Mouse (Mus musculus) activated CD4-positive, CD25-positive, alpha-beta regulatory T cell, adult 4 months (primary cell): ENCODE results near the gene Dzank1. TPM values are rescaled to one million over a fixed set of nuclear protein-coding genes. Genes with fewer than 3 reads are reported as not detected.

Experiments
- ATAC-seq: one replicate; pipeline ENCODE4 v1.8.0; 2017
- polyA plus RNA-seq, 2 experiments: library from polyadenylated mRNA; unstranded; fragments of 100-300 nt; shearing (Covaris generic); gene quantifications; one replicate each; pipeline ENCODE4 v1.2.1; 2017

Gene Dzank1
- polyA plus RNA-seq, 2 experiments from 2014 or later = 0.56 TPM; not detected in 1

DNA sequence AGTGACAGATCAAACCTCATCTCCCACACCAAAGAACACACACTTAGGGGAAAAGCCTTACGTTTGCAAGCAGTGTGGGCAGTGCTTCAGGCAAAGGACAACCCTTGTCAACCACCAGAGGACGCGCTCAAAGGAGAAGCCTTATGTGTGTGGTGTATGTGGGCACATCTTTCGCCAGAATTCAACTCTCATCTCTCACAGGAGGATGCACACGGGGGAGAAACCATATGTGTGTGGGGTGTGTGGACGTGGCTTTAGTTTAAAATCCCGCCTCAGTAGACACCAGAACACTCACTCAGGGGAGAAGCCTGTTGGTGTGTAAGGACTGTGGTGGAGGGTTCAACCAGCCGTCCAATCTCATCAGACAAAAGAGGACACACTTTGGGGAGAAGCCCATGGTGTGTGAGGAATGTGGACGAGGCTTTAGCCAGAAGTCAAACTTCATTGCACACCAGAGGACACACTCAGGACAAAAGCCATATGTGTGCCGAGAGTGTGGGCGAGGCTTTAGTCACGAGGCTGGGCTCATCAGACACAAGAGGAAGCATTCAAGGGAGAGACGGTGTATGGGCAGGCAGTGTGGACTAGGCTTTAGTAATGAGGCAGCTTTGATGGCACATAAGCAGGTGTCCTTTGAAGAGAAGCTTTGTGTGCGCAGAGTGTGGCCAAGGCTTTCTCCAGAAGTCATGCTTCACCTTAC, 61.2 kb downstream of the Dzank1 start:
- ATAC-seq = no peak

DNA sequence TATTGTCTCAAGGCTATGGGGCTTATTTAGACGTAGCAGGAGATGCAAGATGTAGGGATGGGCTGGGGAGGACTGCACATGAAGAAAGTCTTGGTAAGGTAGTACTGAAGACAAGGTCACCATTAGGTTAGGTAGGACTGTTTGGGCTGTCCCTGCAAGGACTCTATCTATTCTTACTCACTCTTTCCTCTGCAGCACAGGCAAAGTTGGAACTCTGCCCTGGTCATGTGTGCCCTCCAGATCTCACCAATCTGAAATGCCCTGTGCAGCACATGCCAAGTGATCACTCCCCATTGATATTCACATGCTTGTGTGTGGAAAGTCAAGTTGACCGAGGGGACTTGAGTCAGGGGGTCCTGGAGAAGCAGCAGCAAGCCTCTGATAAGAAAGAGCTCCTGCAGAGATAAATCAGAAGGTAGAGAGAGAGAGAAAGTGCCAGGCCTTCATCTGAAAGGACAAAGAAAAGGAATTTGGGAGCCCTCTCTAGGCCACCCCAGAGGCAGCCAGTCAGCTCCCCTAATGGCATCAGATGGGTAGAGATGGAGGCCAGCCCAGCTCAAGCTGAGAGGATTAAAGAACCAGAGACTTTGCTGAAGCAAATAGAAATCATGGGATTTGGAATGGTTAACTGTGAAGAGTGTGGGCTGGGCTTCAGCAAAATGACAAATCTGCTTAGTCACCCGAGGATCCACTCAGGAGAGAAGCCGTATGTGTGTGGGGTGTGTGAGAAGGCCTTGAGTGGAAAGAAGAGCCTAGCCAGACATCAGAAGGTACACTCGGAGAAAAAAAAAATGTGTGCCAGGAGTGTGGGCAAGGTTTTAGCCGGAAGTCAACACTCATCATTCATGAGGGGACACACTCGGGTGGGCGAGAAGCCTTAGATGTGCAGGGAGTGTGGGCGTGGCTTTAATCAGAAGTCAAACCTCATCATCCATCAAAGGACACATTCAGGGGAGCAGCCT, 62.1 kb downstream of the Dzank1 start:
- ATAC-seq = no peak

DNA sequence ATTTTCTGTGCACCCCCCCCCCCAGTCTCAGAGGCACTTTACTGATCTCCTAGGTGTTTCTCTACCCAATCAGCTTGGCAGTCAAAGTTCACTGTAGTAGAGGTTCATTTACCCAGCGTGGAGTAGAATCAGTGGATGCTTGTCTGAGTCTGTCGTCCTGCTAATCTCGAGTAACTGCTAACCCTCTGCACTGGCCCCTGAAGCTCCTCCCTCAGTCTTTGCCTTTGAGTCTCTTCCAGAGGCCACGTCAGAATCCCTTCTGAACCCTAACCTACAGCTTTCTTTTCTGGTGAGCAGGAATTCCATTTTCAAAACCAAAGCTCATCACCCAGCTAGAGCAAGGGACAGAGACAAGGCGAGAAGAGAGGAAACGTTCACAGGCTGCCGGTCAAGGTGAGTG, 63.0 kb downstream of the Dzank1 start:
- ATAC-seq = no peak

DNA sequence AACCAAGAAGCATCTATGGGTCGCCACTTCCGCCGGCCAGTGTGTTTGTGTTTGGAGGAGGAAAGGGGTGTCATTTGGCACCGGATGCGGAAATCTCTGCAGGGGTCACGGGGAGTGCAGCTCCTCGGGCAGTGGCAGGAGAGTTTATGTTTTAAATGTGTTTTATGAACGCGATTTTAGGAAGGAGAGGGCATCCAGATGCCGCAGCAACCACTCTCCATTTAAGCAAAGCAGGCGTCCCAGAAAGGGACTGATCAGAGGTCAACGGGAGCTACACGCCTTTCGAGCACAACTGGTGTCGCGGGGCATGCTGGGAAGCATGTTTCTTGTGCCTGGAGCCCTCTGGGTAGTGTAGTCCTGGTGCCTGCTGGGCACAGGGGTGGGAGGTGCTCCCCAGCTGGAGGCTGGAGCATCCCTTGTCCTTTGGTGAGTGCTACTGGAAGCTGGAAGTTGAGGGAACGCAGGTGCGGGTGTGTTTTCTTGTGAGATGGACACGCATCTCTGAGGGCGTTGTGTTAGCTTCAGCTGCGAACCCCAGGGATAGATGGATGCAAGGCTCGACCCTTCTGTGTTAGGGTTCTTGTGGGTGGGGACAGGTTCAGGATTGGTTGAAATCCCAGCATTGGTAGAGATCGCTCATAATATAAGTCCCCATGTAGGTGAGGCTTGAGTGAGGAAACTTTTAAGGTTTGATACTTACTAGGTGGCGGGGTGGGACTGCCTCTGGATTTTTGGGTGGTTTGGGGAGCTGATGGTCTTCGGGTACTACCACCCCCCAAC, 68.0 kb downstream of the Dzank1 start:
- ATAC-seq = peak; percentile 84

DNA sequence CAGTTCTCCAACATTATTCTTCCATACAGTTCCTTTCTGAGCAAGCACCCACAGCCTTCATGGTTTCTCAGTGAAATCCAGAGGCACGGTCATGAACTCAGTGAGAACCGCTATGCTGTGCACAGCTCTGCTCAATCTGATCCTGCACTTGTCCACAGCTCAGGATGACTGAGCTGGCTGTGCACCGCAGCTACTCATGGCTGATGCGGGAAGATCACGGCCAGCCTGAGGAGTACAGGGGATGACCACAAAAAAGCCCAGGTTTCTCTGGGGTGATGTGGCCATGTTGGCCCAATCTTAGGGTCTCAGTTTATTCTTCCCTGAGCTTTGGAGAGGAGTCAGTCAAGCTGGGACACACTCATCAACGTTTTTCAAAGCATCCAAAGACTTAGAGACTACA, 68.9 kb downstream of the Dzank1 start:
- no peak for ATAC-seq

DNA sequence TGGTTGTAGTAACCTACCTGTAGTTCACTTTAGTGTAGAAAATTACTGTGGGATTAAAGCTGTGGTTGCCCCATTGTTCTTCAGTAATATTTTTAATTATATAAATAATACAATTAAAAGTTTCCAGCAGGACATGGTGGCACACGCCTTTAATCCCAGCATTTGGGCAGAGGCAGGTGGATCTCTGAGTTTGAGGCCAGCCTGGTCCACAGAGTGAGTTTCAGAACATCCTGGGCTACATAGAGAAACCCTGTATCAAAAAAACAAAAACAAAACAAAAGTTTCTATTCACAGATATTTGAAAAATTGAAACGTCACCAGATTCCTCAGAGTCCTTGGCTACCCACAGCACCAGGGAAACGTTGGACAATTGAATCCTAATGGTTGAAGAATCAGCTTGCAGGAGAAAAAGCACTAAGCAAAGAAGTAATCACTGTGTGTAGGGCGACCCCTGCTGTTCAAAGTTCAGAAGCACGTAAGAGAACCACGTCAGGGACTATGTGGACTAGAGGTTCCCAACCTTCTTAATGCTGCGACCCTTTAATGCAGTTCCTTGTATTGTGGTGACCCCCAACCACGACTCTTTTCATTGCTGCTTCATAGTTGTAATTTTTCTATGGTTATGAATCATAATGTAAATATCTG, 74.7 kb downstream of the Dzank1 start:
- peak; percentile 66 for ATAC-seq

DNA sequence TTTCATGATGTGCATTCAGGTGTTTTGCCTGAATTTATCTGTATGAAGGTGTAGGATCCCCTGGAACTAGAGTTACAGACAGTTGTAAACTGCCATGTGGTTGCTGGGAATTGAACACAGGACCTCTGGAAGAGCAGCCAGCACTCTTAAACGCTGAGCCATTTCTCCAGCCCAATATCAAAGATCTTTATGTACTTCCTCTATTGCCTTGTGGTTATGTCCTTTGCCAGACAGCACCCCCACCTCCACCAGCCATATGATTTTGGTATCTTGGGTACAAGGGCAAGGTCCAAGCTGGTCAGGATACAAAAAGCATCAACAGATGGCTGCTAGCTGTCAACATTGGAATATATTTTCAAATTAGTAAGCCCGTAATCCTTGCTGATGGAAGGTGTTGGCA, 76.8 kb downstream of the Dzank1 start:
- no peak for ATAC-seq

DNA sequence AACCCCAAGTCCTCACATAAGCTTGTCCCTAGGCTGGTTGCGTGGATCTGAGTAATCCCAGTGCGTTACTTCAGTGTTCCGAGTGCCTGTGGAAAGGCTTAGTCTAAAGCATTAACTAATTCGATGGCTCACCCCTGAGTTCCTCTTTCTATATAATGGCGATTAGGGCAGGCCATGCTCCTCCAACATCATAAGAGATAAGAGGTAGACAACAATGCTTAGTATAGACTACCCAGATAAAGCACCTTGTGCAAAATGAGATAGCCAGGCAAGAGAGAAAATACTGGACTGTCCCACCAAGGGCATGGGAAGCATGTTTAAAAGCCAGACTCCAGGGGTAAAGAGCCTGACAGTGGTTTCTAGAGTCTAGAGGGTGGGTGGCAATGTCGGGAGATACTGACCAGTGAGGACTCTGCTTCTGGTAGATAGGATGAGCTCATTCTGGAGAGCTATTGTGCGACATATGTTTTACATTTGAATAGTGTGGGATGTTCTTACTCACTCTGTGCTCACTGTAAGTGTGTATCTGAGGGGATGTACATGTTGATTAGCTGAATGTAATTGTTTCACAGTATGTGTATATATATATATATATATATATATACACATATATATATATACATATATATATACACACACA, 80.7 kb downstream of the Dzank1 start:
- ATAC-seq = no peak

DNA sequence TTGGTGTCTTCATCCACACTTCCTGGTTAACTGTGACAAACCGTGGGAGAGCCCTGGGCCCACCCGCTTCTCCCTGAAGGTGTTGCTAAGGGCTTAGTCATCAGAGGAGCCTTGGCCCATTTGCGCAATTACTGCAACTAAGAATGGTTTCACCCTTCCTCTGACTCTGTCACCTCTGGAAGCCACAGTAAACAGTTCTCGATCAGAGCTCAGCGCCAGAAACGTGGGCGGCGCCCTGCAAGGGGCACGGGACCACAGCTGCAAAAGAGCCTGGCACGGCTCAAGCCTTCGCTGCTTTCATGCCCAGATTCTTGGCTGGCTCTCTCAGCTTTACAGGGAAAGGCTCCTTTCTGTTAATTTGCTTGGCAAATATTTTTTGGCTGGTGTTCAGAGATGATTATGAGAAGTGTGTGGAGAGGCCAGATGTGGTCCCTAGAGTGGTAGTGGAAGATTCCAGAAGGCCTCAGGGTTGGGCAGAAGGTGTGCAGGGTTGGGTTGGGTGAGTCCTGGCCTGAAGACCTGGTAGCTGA, 85.8 kb downstream of the Dzank1 start:
- no peak for ATAC-seq

DNA sequence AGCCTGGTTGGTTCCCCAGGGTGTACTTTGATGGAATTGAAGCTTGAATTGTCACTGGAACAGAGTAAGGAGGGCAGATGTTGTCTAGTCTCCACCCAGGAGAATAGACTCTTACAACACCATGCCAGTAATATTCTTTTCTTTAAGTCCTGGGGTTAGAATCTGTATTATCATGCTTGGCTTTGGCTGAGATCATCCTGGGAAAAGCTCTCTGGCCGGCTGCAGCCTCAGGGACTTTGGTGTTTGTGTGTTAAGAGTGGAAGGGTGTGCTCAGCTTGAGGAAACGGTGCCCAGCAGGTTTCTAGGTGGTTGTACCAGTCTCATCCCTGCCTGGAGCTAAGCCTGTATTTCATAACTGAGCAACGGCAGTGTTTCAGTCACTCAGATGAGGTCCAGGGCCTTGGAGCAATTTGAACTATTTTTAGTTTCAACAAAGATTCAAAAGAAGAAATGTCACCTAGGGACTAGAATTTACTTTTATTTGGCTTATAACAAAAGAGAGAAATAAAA, 88.0 kb downstream of the Dzank1 start:
- ATAC-seq = no peak

DNA sequence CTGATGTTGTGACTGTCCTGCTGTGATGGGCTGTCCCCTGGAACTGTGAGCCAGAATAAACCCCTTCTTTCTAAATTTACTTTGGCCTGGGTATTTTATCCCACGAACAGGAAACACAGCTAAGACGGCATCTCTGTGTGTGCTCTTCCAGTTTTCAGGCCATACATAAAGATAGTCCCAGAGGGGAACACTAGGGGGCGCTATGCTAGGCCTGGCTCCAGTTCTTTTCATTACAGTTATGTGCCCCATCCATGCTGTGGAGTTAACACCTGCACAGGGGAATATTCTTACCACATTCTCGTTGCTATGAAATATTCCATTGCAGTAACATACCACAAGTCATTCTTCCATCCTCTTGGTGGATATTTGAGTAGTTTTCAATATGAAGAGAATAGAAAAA, 88.8 kb downstream of the Dzank1 start:
- ATAC-seq = no peak

DNA sequence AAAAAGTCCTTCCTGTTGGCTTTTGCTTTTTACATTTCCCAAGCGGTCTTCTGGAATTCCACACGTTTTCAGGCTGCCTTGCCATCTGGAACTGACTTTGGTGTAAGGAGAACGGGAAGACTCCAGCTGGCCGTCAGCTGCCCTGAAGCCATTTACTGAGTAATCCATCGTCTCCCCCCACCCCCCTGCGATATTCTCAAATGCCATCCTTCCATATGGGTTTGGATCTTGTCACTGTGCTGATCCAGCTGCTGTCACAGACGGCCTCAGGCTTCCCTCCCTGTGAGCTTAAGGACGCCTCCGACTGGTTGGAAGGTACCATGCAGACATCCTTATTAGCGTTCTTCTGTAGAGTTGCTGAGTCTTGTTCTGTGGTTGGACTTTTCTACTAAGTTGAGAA, 91.5 kb downstream of the Dzank1 start:
- ATAC-seq = no peak

DNA sequence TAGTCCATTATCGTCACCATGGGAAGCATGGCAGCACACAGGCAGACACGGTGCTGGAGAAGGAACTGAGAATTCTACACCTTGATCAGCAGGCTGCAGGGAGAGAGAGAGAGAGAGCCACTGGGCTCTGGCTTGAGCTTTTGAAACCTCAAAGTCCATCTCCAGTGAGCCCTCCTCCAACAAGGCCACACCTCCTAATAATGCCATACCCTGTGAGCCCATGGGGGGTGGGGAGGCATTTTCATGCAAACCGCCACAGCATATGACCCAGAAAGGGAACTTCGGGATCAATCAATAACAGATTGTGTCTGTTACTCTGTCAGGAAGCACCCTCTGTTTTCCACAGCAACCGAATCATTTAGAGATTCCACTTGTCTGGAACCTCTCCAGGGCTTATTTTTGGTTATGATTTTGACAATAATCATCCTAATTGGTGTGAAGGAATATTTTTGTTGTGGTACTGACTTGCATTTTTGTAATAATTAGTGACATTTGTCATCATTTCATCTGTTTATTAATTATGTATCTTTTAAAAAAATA, 95.9 kb downstream of the Dzank1 start:
- ATAC-seq = no peak

DNA sequence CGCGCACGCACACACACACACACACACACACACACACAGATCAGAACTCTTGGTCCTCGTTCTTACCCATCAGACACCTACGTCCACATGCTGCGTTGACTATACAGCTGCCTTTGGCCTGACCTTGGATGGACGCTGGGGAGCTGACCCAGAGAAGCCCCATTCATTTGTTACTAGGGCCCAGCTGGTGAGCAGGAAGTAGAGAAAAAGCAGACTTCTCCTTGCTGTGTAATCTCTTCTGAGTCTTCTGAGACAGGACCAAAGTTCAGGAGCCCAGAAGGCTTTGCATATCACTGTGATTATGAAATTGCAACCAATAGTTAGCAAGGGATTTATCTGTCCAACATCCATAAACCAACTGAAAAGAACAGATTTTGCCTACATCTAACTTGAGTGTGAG, 98.0 kb downstream of the Dzank1 start:
- no peak for ATAC-seq

DNA sequence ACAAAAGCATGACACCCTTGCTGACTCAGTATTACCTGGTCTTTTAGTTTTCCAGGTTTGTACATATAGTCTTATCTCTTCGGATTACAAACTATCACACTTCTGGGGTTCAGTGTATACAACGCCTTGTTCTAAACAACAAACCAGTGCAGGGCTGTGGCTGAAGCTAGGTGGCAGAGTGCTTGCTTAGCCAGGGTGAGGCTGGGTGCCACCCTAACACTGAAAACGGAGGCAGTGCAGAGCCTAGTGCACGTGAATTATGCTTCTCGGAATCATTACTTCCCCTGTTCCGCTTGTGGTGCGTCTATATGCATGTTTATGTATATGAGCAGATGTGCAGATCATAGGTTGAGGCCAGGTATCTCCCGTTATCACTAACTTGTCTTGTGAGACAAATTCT, 98.6 kb downstream of the Dzank1 start:
- ATAC-seq = no peak

DNA sequence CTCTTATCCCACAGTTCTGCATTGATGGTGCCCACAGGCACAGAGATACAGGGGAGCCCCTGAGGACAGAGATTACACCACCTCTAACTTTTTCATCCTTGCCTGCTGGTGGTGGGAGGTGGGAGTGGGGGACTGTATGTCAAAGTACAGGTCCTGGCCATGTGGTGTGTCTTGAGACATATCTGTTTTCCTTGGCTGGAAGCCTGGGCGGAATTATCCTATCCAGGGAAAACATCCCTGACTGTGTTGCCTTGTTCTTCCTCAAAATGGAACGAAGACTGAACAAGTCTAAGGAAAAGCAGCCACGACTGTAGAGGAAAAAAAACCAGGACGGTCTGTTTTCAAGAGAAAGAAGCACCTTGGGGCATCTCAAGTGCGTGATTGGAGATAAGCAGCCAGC, 99.4 kb downstream of the Dzank1 start:
- ATAC-seq = no peak

DNA sequence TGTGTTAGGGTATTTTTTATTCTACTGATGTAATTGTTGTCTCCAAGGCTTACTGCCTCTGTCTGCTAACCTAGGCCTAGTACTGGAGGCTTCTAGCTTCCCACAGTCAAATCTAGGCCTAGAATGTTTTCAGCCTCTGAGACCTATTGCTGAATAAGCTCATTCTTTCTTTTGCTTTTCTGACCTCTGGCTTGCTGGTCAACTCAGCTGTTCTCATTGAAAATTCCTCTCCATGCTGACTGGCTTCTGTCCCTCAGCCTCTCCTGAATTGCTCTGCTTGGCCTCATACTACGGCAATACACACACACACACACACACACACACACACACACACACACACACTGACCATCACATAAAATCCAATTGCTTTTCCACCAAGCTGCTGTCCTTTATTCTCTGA, 101.5 kb downstream of the Dzank1 start:
- ATAC-seq = no peak

DNA sequence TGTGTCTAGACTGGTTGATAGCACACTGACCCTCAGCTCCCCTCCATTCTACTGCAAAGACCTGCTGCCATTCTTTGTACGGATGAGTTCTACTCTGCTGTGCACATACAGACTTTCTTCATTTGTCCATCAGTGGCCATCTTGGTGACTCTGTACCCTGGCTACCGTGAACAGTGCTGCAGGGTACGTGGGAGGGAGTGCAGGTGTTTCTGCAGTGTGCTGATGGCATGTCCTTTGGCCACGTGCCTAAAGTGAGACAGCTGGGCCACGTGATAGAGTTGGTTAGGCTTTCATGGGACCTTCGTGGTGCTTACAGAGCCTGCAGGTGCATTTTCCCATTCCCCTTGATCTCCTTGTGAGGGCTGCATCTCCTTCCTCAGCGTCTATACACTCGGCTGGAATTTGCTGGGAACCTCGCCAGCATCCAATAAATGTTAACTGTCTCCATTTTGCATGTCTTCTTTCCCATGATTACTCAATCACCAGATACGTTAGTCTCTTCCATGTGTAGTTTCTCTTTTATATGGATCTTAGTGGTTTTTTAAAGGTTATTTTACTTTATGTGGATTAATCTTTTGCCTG, 105.0 kb downstream of the Dzank1 start:
- ATAC-seq = no peak
